Mouse (Mus musculus): ENCODE measurements around the gene Atp9a. TPM values are rescaled to one million over a fixed set of nuclear protein-coding genes. Genes with fewer than 3 reads are reported as not detected.

The Atp9a gene
- polyA plus RNA-seq, 1 experiment from 2014 or later: 76.8 TPM

- no peak for ATAC-seq (ENCODE audit: low read depth)
- H3K4me1 ChIP-seq (ENCODE audit: control insufficient read depth, insufficient read depth, low read length): peaks cover 21% of the 10 kb centered on the region; the same call in 1 of the 2 replicates
- no peaks in the 10 kb centered on the region for H3K36me3 ChIP-seq (ENCODE audit: control insufficient read depth, insufficient read depth, low read length)
- no peak overlapping the region for H3K4me3 ChIP-seq (ENCODE audit: low read depth, low read length)
- no peak overlapping the region for H3K4me2 ChIP-seq (ENCODE audit: low read depth, low read length)
- 79% methylated on average over 12 of the region's 12 CpGs for WGBS
- H3K27ac ChIP-seq (ENCODE audit: low read depth, low read length): no peak overlapping the region
- no peak overlapping the region for H3K9ac ChIP-seq (replicated peaks; ENCODE audit: low read depth, low read length)
- no peaks in the 10 kb centered on the region for H3K9me3 ChIP-seq (ENCODE audit: control insufficient read depth, low read length)
- H3K27me3 ChIP-seq (ENCODE audit: control insufficient read depth, insufficient read depth, low read length): no peaks in the 10 kb centered on the region
These were observed 14.2 kb downstream of the Atp9a start for GRCm38 (mm10) chr2:168728045-168728444.

- Histone ChIP-seq H3K27me3 (ENCODE audit: control insufficient read depth, insufficient read depth, low read length) (no peaks in the 10 kb centered on the region), H3K9me3 (ENCODE audit: control insufficient read depth, low read length) (no peaks in the 10 kb centered on the region), H3K4me2 (ENCODE audit: low read depth, low read length) (no peak overlapping the region), H3K4me3 (ENCODE audit: low read depth, low read length) (no peak overlapping the region), H3K36me3 (ENCODE audit: control insufficient read depth, insufficient read depth, low read length) (no peaks in the 10 kb centered on the region), H3K27ac (ENCODE audit: low read depth, low read length) (no peak overlapping the region), H3K9ac (replicated peaks; ENCODE audit: low read depth, low read length) (no peak overlapping the region), H3K4me1 (ENCODE audit: control insufficient read depth, insufficient read depth, low read length) (peaks cover 13% of the 10 kb centered on the region; the same call in 1 of the 2 replicates)
- 43% methylated on average over 6 of the region's 6 CpGs for WGBS
- peak; percentile 79; the same call in 1 of the 2 replicates for ATAC-seq (ENCODE audit: low read depth)
These were observed 16.2 kb downstream of the Atp9a start for GRCm38 (mm10) chr2:168726007-168726406.

- no peak for ATAC-seq (ENCODE audit: low read depth)
- Histone ChIP-seq H3K4me2 (ENCODE audit: low read depth, low read length) (no peak overlapping the region), H3K4me3 (ENCODE audit: low read depth, low read length) (no peak overlapping the region), H3K9me3 (ENCODE audit: control insufficient read depth, low read length) (no peaks in the 10 kb centered on the region), H3K27ac (ENCODE audit: low read depth, low read length) (no peak overlapping the region), H3K36me3 (ENCODE audit: control insufficient read depth, insufficient read depth, low read length) (no peaks in the 10 kb centered on the region), H3K27me3 (ENCODE audit: control insufficient read depth, insufficient read depth, low read length) (no peaks in the 10 kb centered on the region), H3K4me1 (ENCODE audit: control insufficient read depth, insufficient read depth, low read length) (0 out of 2 replicates have a peak, but pooled peaks cover 4% of the 10 kb centered on the region), H3K9ac (replicated peaks; ENCODE audit: low read depth, low read length) (no peak overlapping the region)
- 76% methylated on average over 14 of the region's 14 CpGs for WGBS
These were observed 20.9 kb downstream of the Atp9a start for GRCm38 (mm10) chr2:168721313-168721712.

GRCm38 (mm10) chr2:168719742-168720141 is 22.5 kb downstream of the Atp9a start:
- 74% methylated on average over 4 of the region's 4 CpGs for WGBS
- ATAC-seq (ENCODE audit: low read depth): no peak
- H3K9ac ChIP-seq (replicated peaks; ENCODE audit: low read depth, low read length): no peak overlapping the region
- H3K4me2 ChIP-seq (ENCODE audit: low read depth, low read length): no peak overlapping the region
- no peaks in the 10 kb centered on the region for H3K36me3 ChIP-seq (ENCODE audit: control insufficient read depth, insufficient read depth, low read length)
- no peaks in the 10 kb centered on the region for H3K27me3 ChIP-seq (ENCODE audit: control insufficient read depth, insufficient read depth, low read length)
- no peaks in the 10 kb centered on the region for H3K9me3 ChIP-seq (ENCODE audit: control insufficient read depth, low read length)
- no peak overlapping the region for H3K4me3 ChIP-seq (ENCODE audit: low read depth, low read length)
- H3K4me1 ChIP-seq (ENCODE audit: control insufficient read depth, insufficient read depth, low read length): no peaks in the 10 kb centered on the region
- H3K27ac ChIP-seq (ENCODE audit: low read depth, low read length): no peak overlapping the region

DNA sequence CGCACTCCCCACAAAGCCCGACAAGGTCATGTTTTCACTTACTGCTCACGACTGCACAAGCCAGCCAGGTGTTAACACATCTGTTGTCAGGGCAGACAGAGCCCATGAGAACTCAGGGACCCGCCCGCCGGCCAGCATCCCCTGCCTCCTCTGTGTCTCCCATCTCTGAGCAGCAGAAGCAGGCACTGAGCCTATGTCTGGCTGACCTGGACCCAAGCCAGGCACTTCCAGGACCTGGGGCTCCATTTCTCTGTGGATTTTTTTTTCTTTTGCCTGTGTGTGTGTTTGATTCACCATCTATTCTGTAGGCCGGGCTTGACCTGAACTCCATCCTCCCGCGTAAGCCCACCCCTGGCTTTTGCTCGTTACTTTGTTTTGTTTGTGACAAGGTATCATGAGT is 23.5 kb downstream of the Atp9a start:
- no peak for ATAC-seq (ENCODE audit: low read depth)
- 78% methylated on average over 10 of the region's 10 CpGs for WGBS
- H3K36me3 ChIP-seq (ENCODE audit: control insufficient read depth, insufficient read depth, low read length): no peaks in the 10 kb centered on the region
- no peaks in the 10 kb centered on the region for H3K27me3 ChIP-seq (ENCODE audit: control insufficient read depth, insufficient read depth, low read length)
- no peaks in the 10 kb centered on the region for H3K9me3 ChIP-seq (ENCODE audit: control insufficient read depth, low read length)
- no peak overlapping the region for H3K9ac ChIP-seq (replicated peaks; ENCODE audit: low read depth, low read length)
- H3K4me1 ChIP-seq (ENCODE audit: control insufficient read depth, insufficient read depth, low read length): no peaks in the 10 kb centered on the region
- H3K4me3 ChIP-seq (ENCODE audit: low read depth, low read length): no peak overlapping the region
- no peak overlapping the region for H3K4me2 ChIP-seq (ENCODE audit: low read depth, low read length)
- H3K27ac ChIP-seq (ENCODE audit: low read depth, low read length): no peak overlapping the region

DNA sequence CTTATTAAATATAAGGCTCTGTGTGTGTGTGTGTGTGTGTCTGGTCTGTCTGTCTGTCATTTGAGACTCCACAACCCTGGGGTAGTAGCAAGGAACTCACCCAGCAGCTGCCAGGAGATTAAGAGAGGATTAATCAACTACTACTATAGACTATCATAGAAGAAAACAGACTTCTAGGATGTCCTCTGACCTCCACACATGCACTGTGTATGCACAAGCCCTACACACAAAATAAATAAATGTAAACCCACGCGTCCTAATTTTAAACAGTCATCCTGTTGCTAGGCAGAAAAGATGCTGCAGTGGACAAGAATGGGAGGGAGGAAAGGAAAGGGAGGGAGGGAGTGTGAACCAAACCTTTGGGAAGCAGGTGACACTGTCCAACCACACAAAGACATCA is 23.9 kb downstream of the Atp9a start:
- Histone ChIP-seq H3K27me3 (ENCODE audit: control insufficient read depth, insufficient read depth, low read length) (no peaks in the 10 kb centered on the region), H3K9me3 (ENCODE audit: control insufficient read depth, low read length) (no peaks in the 10 kb centered on the region), H3K9ac (replicated peaks; ENCODE audit: low read depth, low read length) (no peak overlapping the region), H3K4me1 (ENCODE audit: control insufficient read depth, insufficient read depth, low read length) (no peaks in the 10 kb centered on the region), H3K4me2 (ENCODE audit: low read depth, low read length) (no peak overlapping the region), H3K27ac (ENCODE audit: low read depth, low read length) (no peak overlapping the region), H3K36me3 (ENCODE audit: control insufficient read depth, insufficient read depth, low read length) (no peaks in the 10 kb centered on the region), H3K4me3 (ENCODE audit: low read depth, low read length) (no peak overlapping the region)
- ATAC-seq (ENCODE audit: low read depth): 0 out of 2 replicates have a peak, but pooled peaks have one; percentile 2
- 79% methylated on average over 2 of the region's 2 CpGs for WGBS

- no peaks in the 10 kb centered on the region for H3K36me3 ChIP-seq (ENCODE audit: control insufficient read depth, insufficient read depth, low read length)
- no peaks in the 10 kb centered on the region for H3K27me3 ChIP-seq (ENCODE audit: control insufficient read depth, insufficient read depth, low read length)
- ATAC-seq (ENCODE audit: low read depth): no peak
- no peak overlapping the region for H3K9ac ChIP-seq (replicated peaks; ENCODE audit: low read depth, low read length)
- H3K4me3 ChIP-seq (ENCODE audit: low read depth, low read length): no peak overlapping the region
- no peak overlapping the region for H3K27ac ChIP-seq (ENCODE audit: low read depth, low read length)
- no peaks in the 10 kb centered on the region for H3K9me3 ChIP-seq (ENCODE audit: control insufficient read depth, low read length)
- WGBS: 85% methylated on average over 20 of the region's 20 CpGs
- H3K4me2 ChIP-seq (ENCODE audit: low read depth, low read length): no peak overlapping the region
- H3K4me1 ChIP-seq (ENCODE audit: control insufficient read depth, insufficient read depth, low read length): no peaks in the 10 kb centered on the region
These were observed 29.7 kb downstream of the Atp9a start for GRCm38 (mm10) chr2:168712199-168713176.

DNA sequence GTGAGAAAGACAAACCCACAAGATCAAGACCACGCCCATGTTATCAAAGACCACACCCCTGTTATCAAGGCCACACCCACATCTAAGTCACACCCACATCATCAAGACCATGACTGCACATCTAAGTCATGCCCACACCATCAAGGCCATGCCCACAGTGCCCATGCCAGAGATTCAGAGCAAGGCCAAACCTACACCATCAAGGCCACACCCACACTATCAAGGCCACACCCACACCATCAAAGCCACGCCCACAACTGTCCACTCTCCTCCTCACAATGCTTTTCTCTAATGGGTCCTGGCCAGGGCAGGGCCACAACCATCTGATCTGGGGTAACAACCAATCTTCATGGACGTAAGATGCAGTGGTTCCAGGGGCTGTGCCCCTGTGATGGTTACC is 31.2 kb downstream of the Atp9a start:
- WGBS: 85% methylated on average over 3 of the region's 3 CpGs
- H3K27ac ChIP-seq (ENCODE audit: low read depth, low read length): no peak overlapping the region
- no peak overlapping the region for H3K4me2 ChIP-seq (ENCODE audit: low read depth, low read length)
- no peak overlapping the region for H3K4me3 ChIP-seq (ENCODE audit: low read depth, low read length)
- H3K9me3 ChIP-seq (ENCODE audit: control insufficient read depth, low read length): no peaks in the 10 kb centered on the region
- H3K9ac ChIP-seq (replicated peaks; ENCODE audit: low read depth, low read length): no peak overlapping the region
- H3K36me3 ChIP-seq (ENCODE audit: control insufficient read depth, insufficient read depth, low read length): peaks cover 4% of the 10 kb centered on the region; the same call in 1 of the 2 replicates
- no peaks in the 10 kb centered on the region for H3K4me1 ChIP-seq (ENCODE audit: control insufficient read depth, insufficient read depth, low read length)
- H3K27me3 ChIP-seq (ENCODE audit: control insufficient read depth, insufficient read depth, low read length): no peaks in the 10 kb centered on the region
- no peak for ATAC-seq (ENCODE audit: low read depth)

DNA sequence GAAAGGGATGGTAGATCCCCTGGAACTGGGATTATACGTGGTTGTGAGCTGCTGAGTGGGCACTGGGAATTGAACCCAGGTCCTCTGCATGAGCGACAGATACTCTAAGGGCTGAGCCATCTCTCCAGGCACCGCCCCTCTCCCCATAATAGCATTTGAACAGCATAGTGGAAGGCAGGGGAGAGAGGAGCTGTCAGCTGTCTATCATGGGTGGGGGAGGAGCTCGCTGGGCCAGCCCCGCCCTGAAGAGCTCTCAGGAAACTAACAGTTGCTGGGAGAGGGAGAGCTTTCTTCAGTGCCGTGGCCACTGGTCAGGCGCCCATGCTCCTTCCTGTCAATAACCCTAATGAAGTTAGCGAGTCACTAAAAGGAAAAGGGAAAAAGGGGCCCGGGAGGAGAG is 34.4 kb downstream of the Atp9a start:
- 55% methylated on average over 9 of the region's 9 CpGs for WGBS
- Histone ChIP-seq H3K36me3 (ENCODE audit: control insufficient read depth, insufficient read depth, low read length) (peaks cover 21% of the 10 kb centered on the region), H3K4me3 (ENCODE audit: low read depth, low read length) (no peak overlapping the region), H3K4me1 (ENCODE audit: control insufficient read depth, insufficient read depth, low read length) (no peaks in the 10 kb centered on the region), H3K4me2 (ENCODE audit: low read depth, low read length) (no peak overlapping the region), H3K27ac (ENCODE audit: low read depth, low read length) (no peak overlapping the region), H3K9ac (replicated peaks; ENCODE audit: low read depth, low read length) (no peak overlapping the region), H3K27me3 (ENCODE audit: control insufficient read depth, insufficient read depth, low read length) (no peaks in the 10 kb centered on the region), H3K9me3 (ENCODE audit: control insufficient read depth, low read length) (no peaks in the 10 kb centered on the region)
- no peak for ATAC-seq (ENCODE audit: low read depth)

Data from neural tube, embryonic 14.5 days (tissue).